Mouse (Mus musculus): ENCODE data around the gene AI854703. TPM values are rescaled to one million over a fixed set of nuclear protein-coding genes. Genes with fewer than 3 reads are reported as not detected.

AI854703 gene
- 10 to 100 TPM; 13.4 to 14.5 TPM for total RNA-seq (2021)

GRCm38 (mm10) chr6:48626464-48626863 is at the start of gene AI854703:
TSS of gene AI854703 (plus strand) at chr6:48626764.
- no peak for DNase-seq

- DNase-seq = no peak
Observed at GRCm38 (mm10) chr6:48578736-48579135, 47.8 kb upstream of the AI854703 start.

GRCm38 (mm10) chr6:48579215-48579648 is 47.3 kb upstream of the AI854703 start:
- DNase-seq = no peak

- no peak for DNase-seq
Observed at GRCm38 (mm10) chr6:48581257-48581656, 45.3 kb upstream of the AI854703 start.

GRCm38 (mm10) chr6:48582037-48582436 is 44.5 kb upstream of the AI854703 start:
- DNase-seq = no peak

- DNase-seq = no peak
Observed at GRCm38 (mm10) chr6:48589194-48589750, 37.3 kb upstream of the AI854703 start, which contains the start of gene Gm45021. TSS of gene Gm45021 (plus strand) at chr6:48589610.

GRCm38 (mm10) chr6:48591221-48591845 is 35.2 kb upstream of the AI854703 start:
- DNase-seq = no peak

GRCm38 (mm10) chr6:48591871-48592270 is 34.7 kb upstream of the AI854703 start:
- DNase-seq = no peak

- DNase-seq = peak; percentile 91 to 93
Observed at GRCm38 (mm10) chr6:48593158-48594042, 33.2 kb upstream of the AI854703 start, which contains the start of the genes Repin1 and Gm44965. TSS of gene Repin1 (plus strand) at chr6:48593883. TSS of gene Gm44965 (plus strand) at chr6:48593941.

- peak; percentile 60 for DNase-seq
Observed at GRCm38 (mm10) chr6:48594043-48594738, 32.4 kb upstream of the AI854703 start.

GRCm38 (mm10) chr6:48595278-48595677 is 31.3 kb upstream of the AI854703 start:
- DNase-seq = no peak

- no peak for DNase-seq
Observed at GRCm38 (mm10) chr6:48596545-48597232, 29.9 kb upstream of the AI854703 start.

- DNase-seq = no peak
Observed at GRCm38 (mm10) chr6:48597233-48597625, 29.3 kb upstream of the AI854703 start.

- no peak for DNase-seq
Observed at GRCm38 (mm10) chr6:48600594-48600993, 26.0 kb upstream of the AI854703 start.

GRCm38 (mm10) chr6:48601271-48602079 is 25.1 kb upstream of the AI854703 start, which contains the start of gene Zfp775:
TSS of gene Zfp775 (plus strand) at chr6:48602063.
- DNase-seq = peak; percentile 95

GRCm38 (mm10) chr6:48602080-48602741 is 24.4 kb upstream of the AI854703 start:
- DNase-seq = peak in 1 of 2 experiments; percentile 27

- no peak for DNase-seq
Observed at GRCm38 (mm10) chr6:48608124-48608523, 18.4 kb upstream of the AI854703 start.

GRCm38 (mm10) chr6:48609512-48609911 is 17.1 kb upstream of the AI854703 start:
- no peak for DNase-seq

- no peak for DNase-seq
Observed at GRCm38 (mm10) chr6:48610657-48611056, 15.9 kb upstream of the AI854703 start.

- DNase-seq = no peak
Observed at GRCm38 (mm10) chr6:48613464-48613863, 13.1 kb upstream of the AI854703 start.
